Mouse (Mus musculus): ENCODE results near the gene C1qtnf6. TPM values are rescaled to one million over a fixed set of nuclear protein-coding genes. Genes with fewer than 3 reads are reported as not detected.

Gene C1qtnf6
- total and polyA plus RNA-seq, 3 experiments: 0.15 to 1.3 TPM; not detected in 1

GRCm38 (mm10) chr15:78480991-78481390 is 50.2 kb downstream of the C1qtnf6 start:
- Histone ChIP-seq H3K9me3 (replicated peaks; ENCODE audit: insufficient read depth, low read length) (no peaks in the 10 kb centered on the region), H3K27me3 (ENCODE audit: control insufficient read depth in 1 of 2, insufficient read depth in 2 of 2, low read length in 2 of 2) (peaks cover 4 to 11% of the 10 kb centered on the region in 2 experiments), H3K9ac (ENCODE audit: control insufficient read depth, low read depth, low read length, poor library complexity, severe bottlenecking) (no peak overlapping the region), H3K36me3 (ENCODE audit: control insufficient read depth in 1 of 2, insufficient read depth in 2 of 2, low read length in 2 of 2) (no peaks in the 10 kb centered on the region), H3K79me2 (ENCODE audit: control insufficient read depth, insufficient read depth, low read length, poor library complexity) (no peaks in the 10 kb centered on the region), H3K4me3 (ENCODE audit: control insufficient read depth in 1 of 2, insufficient read depth in 1 of 2, low read depth in 2 of 2, low read length in 2 of 2) (no peak overlapping the region), H3K27ac (ENCODE audit: control insufficient read depth, low read depth, low read length) (no peak overlapping the region), H3K4me1 (ENCODE audit: control insufficient read depth in 1 of 2, insufficient read depth in 2 of 2, low read length in 2 of 2) (no peaks in the 10 kb centered on the region)
- no peak for TF ChIP-seq SIN3A (IDR thresholded peaks at IDR 0.05; ENCODE audit: low read length)
- TF ChIP-seq RAD21 (IDR thresholded peaks at IDR 0.05; ENCODE audit: low read depth, low read length): no peak
- TF ChIP-seq GABPA (IDR thresholded peaks at IDR 0.05; ENCODE audit: low read depth, low read length): no peak
- no peak for TF ChIP-seq ETS1 (IDR thresholded peaks at IDR 0.05; ENCODE audit: low read depth, low read length)
- TF ChIP-seq HCFC1 (IDR thresholded peaks at IDR 0.05; ENCODE audit: low read depth, low read length): no peak
- no peak for TF ChIP-seq USF2 (IDR thresholded peaks at IDR 0.05; ENCODE audit: borderline replicate concordance in 1 of 2, insufficient read depth in 1 of 2, low read depth in 1 of 2, low read length in 2 of 2)
- no peak for TF ChIP-seq ELF1 (IDR thresholded peaks at IDR 0.05; ENCODE audit: low read depth, low read length)
- TF ChIP-seq TCF12 (IDR thresholded peaks at IDR 0.05; ENCODE audit: low read depth, low read length): no peak
- no peak for TF ChIP-seq RCOR1 (IDR thresholded peaks at IDR 0.05; ENCODE audit: low read depth, low read length)
- TF ChIP-seq ZC3H11A (IDR thresholded peaks at IDR 0.05; ENCODE audit: low read depth, low read length): no peak
- no peak for TF ChIP-seq MYC (IDR thresholded peaks at IDR 0.05; ENCODE audit: low read depth, low read length)
- no peak for TF ChIP-seq KAT2A (conservative IDR thresholded peaks at IDR 0.05; ENCODE audit: low read depth, low read length)
- no peak for TF ChIP-seq MAX (IDR thresholded peaks at IDR 0.05; ENCODE audit: low read length)
- no peak for TF ChIP-seq NRF1 (IDR thresholded peaks at IDR 0.05; ENCODE audit: insufficient read depth, low read depth, low read length, poor library complexity, severe bottlenecking)
- DNase-seq (ENCODE audit: low read depth, low spot score): no peak

GRCm38 (mm10) chr15:78480111-78480510 is 51.1 kb downstream of the C1qtnf6 start:
- no peak overlapping the region for H3K4me3 ChIP-seq (ENCODE audit: control insufficient read depth in 1 of 2, insufficient read depth in 1 of 2, low read depth in 2 of 2, low read length in 2 of 2)
- H3K79me2 ChIP-seq (ENCODE audit: control insufficient read depth, insufficient read depth, low read length, poor library complexity): no peaks in the 10 kb centered on the region
- peak; percentile 31 for DNase-seq (ENCODE audit: low read depth, low spot score)
- TF ChIP-seq JUND (IDR thresholded peaks at IDR 0.05; ENCODE audit: low read depth, low read length) (no peak), UBTF (IDR thresholded peaks at IDR 0.05; ENCODE audit: borderline replicate concordance, insufficient read depth, low read depth, low read length) (no peak), NELFE (IDR thresholded peaks at IDR 0.05; ENCODE audit: low read depth, low read length) (no peak)
- H3K4me1 ChIP-seq (ENCODE audit: control insufficient read depth in 1 of 2, insufficient read depth in 2 of 2, low read length in 2 of 2): no peaks in the 10 kb centered on the region
- H3K27me3 ChIP-seq (ENCODE audit: control insufficient read depth in 1 of 2, insufficient read depth in 2 of 2, low read length in 2 of 2): peaks cover 2 to 8% of the 10 kb centered on the region in 2 experiments; a peak in 3 of 4 replicates
- H3K9ac ChIP-seq (ENCODE audit: control insufficient read depth, low read depth, low read length, poor library complexity, severe bottlenecking): no peak overlapping the region
- no peaks in the 10 kb centered on the region for H3K9me3 ChIP-seq (replicated peaks; ENCODE audit: insufficient read depth, low read length)
- no peaks in the 10 kb centered on the region for H3K36me3 ChIP-seq (ENCODE audit: control insufficient read depth in 1 of 2, insufficient read depth in 2 of 2, low read length in 2 of 2)
- H3K27ac ChIP-seq (ENCODE audit: control insufficient read depth, low read depth, low read length): no peak overlapping the region

Data from MEL (cell line).